Mouse (Mus musculus) B cell, adult (primary cell): ENCODE measurements around the gene Fam177a. TPM values are rescaled to one million over a fixed set of nuclear protein-coding genes. Genes with fewer than 3 reads are reported as not detected.

Experiments
- total RNA-seq: library from RNA; stranded (reverse); gene quantifications from 4 replicates; pipeline ENCODE4 v1.2.4, GENCODE M21; 2023; ENCODE audit not compliant: inconsistent age

Fam177a gene
- 4.3 TPM in 1 of 4 replicates, not detected in the others for total RNA-seq

GRCm38 (mm10) chr12:55124242-55124641 lies at the start of gene Fam177a:
Gene Fam177a, plus strand, starts transcription at chr12:55124469.

DNA sequence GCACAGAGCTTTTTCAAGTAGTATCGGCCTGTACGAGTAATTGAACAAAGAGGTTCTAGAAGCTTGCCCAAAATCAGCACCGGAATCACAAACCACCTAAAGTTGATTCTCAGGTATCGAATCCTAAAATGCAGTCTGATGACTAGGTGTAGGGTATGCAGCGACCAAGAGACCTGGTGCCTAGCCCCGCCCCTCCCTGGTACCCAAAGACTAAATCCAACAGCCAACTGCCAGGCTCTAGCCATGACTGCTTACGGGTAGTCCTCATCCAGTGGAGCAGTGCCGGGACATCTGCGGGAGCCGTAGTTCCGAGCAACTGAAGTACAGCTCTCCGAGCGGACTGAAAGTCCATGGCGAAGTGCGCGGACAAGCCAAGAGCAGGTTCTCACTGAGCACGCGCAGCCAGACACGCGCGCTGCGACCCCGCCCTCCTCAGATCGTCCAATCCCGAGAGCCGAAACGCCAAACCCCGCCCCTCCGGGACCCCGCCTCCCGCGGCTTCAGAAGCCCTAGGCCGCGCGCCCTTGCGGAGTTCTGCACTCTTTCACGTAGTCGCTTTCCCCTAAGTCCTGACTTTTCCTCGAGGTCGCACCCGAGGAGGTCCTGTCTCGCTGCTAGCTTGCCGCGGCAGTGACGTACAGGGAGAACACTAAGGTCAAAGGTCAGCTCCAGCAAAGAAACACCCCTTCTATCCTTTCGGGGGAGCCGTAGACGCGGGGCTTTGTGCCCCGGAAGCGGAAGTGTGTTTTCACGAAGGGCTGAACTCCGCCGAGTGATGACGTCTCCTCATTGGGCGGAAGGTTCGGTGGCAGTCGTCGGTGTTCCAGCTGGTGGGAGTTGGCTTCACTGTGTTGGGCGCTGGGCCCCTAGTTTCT lies 44.3 kb upstream of the Fam177a start, which contains the start of the genes 2700097O09Rik and Srp54a:
Gene 2700097O09Rik (minus strand): TSS at position 385 of the 875 bp plus-strand sequence.
Gene Srp54a (plus strand): TSS at position 537 of the 875 bp plus-strand sequence.

GRCm38 (mm10) chr12:55154559-55155448 lies 30.5 kb downstream of the Fam177a start, which contains the start of gene Srp54b:
Gene Srp54b, plus strand, starts transcription at chr12:55155104.

Other genes starting within 250 kb of the Fam177a start
- gene Gm20403, start 137.9 kb upstream of the Fam177a start, total RNA-seq: not detected in 4 replicates
- 252 to 283 TPM (median 268 TPM) in 4 replicates for gene Baz1a, start 110.1 kb upstream of the Fam177a start, total RNA-seq
- 7.3 to 9.7 TPM (median 7.8 TPM) in 4 replicates for gene 2700097O09Rik, start 44.4 kb upstream of the Fam177a start, total RNA-seq
- 67.9 to 78.7 TPM (median 77.6 TPM) in 4 replicates for gene Srp54a, start 44.2 kb upstream of the Fam177a start, total RNA-seq
- 30.4 to 49.8 TPM (median 39.3 TPM) in 4 replicates for gene Srp54b, start 30.6 kb downstream of the Fam177a start, total RNA-seq
- 4.9 to 12.6 TPM (median 9.7 TPM) in 4 replicates for gene 1700047I17Rik2, start 75.1 kb downstream of the Fam177a start, total RNA-seq
- gene Srp54c, start 105.7 kb downstream of the Fam177a start, total RNA-seq: 24.4 to 29.6 TPM (median 29.4 TPM) in 4 replicates
- 10.4 to 12.7 TPM (median 11.2 TPM) in 4 replicates for gene 1110008L16Rik, start 175.1 kb downstream of the Fam177a start, total RNA-seq
- gene Ppp2r3c, start 178.5 kb downstream of the Fam177a start, total RNA-seq: 19.1 to 22.7 TPM (median 21.4 TPM) in 4 replicates